Mouse (Mus musculus) kidney, postnatal 0 days (tissue): ENCODE data around the gene Cxcl12. TPM values are rescaled to one million over a fixed set of nuclear protein-coding genes. Genes with fewer than 3 reads are reported as not detected.

ENCODE experiments used
- ATAC-seq: fragments of 200-750 bp; cut with Nextera tagmentation; replicated peaks from 2 replicates; pipeline ENCODE4 v1.8.0; 2017; ENCODE audit warnings: low read depth, moderate number of reproducible peaks, moderate TSS enrichment, moderate library complexity; ENCODE audit not compliant: low FRiP score
- DNase-seq: peaks from one replicate; pipeline ENCODE4 v3.0.0-alpha.2; 2016; ENCODE audit warnings: low spot score
- H3K27ac ChIP-seq: fragments of 300-500 bp; sonication (generic); 2 replicates; pipeline ENCODE4 v1.5.1; 2014; ENCODE audit warnings: mild to moderate bottlenecking
- H3K27me3 ChIP-seq: fragments of 300-500 bp; sonication (generic); 2 replicates; pipeline ENCODE4 v1.6.1; 2014; ENCODE audit warnings: low read length, mixed read lengths; ENCODE audit not compliant: insufficient read depth
- H3K36me3 ChIP-seq: fragments of 300-500 bp; sonication (generic); 2 replicates; pipeline ENCODE4 v1.6.1; 2014; ENCODE audit warnings: low read length, mixed read lengths; ENCODE audit not compliant: insufficient read depth
- H3K4me1 ChIP-seq: fragments of 300-500 bp; sonication (generic); replicated peaks from 2 replicates; pipeline ENCODE4 v1.6.1; 2014; ENCODE audit warnings: antibody characterized with exemption, low read length, mixed read lengths; ENCODE audit not compliant: insufficient read depth
- H3K4me2 ChIP-seq: fragments of 300-500 bp; sonication (generic); 2 replicates; pipeline ENCODE4 v1.6.1; 2014; ENCODE audit warnings: mild to moderate bottlenecking, low read length, moderate library complexity, mixed read lengths
- H3K4me3 ChIP-seq: fragments of 300-500 bp; sonication (generic); replicated peaks from 2 replicates; pipeline ENCODE4 v1.5.1; 2014; ENCODE audit warnings: low read depth, low read length
- H3K9ac ChIP-seq: fragments of 300-500 bp; sonication (generic); 2 replicates; pipeline ENCODE4 v1.6.1; 2014; ENCODE audit warnings: low read depth, low read length
- H3K9me3 ChIP-seq: fragments of 300-500 bp; sonication (generic); replicated peaks from 2 replicates; pipeline ENCODE4 v1.6.1; 2016; ENCODE audit warnings: low read length, inconsistent platforms, mixed read lengths
- CTCF ChIP-seq: IDR thresholded peaks from 2 replicates; pipeline ENCODE4 v1.5.1; 2016; ENCODE audit warnings: antibody characterized with exemption, low read depth, mild to moderate bottlenecking, moderate library complexity
- WGBS: fragments of 180-500 bp; shearing (Covaris S2); extraction: QIAGEN DNeasy Blood & Tissue Kit; methylation state at CpG from one replicate; pipeline ENCODE4 v1.1.7; 2014; 5-methylcytosine and 5-hydroxymethylcytosine counted together
- polyA plus RNA-seq: library from polyadenylated mRNA; unstranded; fragments of >200 nt; fragmentation: Nextera tagmentation; extraction: Ambion mirVana; gene quantifications from 2 replicates; pipeline ENCODE4 v1.2.1, GENCODE M21; 2015

Cxcl12 gene
- polyA plus RNA-seq, 1 experiment from 2014 or later = 204 TPM

DNA sequence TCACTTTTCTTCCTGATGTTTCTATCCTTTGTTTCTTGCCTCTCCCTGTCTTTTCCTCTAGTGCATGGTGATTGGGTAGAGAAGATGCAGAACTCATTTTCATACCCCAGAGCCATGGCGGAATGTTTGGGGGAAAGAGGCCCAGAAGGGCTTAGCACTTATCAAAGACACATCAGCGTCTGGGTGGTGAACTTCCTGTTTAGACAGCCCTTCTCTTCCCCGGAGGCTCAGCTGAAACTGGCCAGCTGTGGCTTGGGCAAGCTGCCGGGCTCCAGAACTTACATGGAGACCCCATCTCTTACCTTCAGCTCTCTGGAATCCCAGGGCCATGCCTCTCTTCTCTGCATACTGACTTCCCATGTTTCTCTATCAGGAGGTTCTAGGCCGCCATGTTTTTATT lies 32.6 kb downstream of the Cxcl12 start:
- WGBS = 47% methylated on average over 5 of the region's 5 CpGs
- Histone ChIP-seq H3K27me3 (no peaks in the 10 kb centered on the region), H3K9ac (no peak overlapping the region), H3K4me2 (no peak overlapping the region), H3K4me3 (no peak overlapping the region), H3K9me3 (no peaks in the 10 kb centered on the region), H3K36me3 (no peaks in the 10 kb centered on the region), H3K27ac (no peak overlapping the region), H3K4me1 (no peaks in the 10 kb centered on the region)
- ATAC-seq = no peak
- no peak for TF ChIP-seq CTCF
- DNase-seq = no peak

DNA sequence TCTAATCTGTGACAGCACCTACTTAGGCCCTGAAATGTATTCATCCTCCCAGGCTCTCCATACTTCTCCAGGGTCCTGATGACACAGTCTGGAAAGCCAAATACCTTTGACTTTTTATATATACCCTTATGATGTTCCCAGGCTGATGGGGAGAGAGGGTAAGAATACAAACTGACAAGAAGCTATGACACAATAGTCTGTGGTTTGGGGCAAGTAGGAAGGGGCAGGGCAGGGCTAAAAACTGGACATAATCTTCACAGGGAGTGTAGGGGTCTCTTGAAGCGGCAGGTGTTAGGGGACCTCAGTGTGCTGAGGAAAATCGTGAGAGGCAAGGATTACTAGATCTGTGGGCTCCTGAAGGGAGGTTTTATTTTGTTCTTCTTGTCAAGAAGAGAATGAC lies 33.1 kb downstream of the Cxcl12 start:
- no peak for DNase-seq
- H3K27me3 ChIP-seq = no peaks in the 10 kb centered on the region
- H3K4me3 ChIP-seq = no peak overlapping the region
- no peak overlapping the region for H3K4me2 ChIP-seq
- H3K9me3 ChIP-seq = no peaks in the 10 kb centered on the region
- TF ChIP-seq CTCF = no peak
- H3K36me3 ChIP-seq = no peaks in the 10 kb centered on the region
- H3K4me1 ChIP-seq = no peaks in the 10 kb centered on the region
- H3K27ac ChIP-seq = no peak overlapping the region
- no peak overlapping the region for H3K9ac ChIP-seq
- ATAC-seq = no peak
- 87% methylated on average over 2 of the region's 2 CpGs for WGBS

DNA sequence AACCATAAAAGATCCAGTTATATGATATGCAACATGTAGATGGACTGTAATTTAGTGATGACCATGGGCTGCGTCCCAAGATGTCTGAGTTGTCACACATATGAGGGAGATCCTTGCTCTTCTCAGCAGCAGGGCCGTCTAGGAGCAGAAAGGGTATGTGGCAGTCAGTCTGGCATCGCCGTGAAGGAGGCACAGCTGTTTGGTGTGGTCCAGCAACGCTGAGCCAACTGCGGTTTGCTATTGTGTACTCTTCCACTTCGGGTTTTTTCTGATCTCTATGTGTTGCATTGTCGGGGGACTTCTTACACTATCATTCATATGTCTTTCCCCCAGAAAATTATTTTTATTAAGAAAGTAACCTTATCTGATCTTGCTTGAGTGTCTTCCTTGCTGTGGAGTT lies 33.5 kb downstream of the Cxcl12 start:
- ATAC-seq (no peak), DNase-seq (no peak)
- H3K27ac ChIP-seq = no peak overlapping the region
- no peak overlapping the region for H3K4me3 ChIP-seq
- no peak overlapping the region for H3K4me2 ChIP-seq
- H3K36me3 ChIP-seq = no peaks in the 10 kb centered on the region
- no peaks in the 10 kb centered on the region for H3K27me3 ChIP-seq
- no peaks in the 10 kb centered on the region for H3K4me1 ChIP-seq
- TF ChIP-seq CTCF = no peak
- WGBS = 88% methylated on average over 8 of the region's 8 CpGs
- H3K9ac ChIP-seq = no peak overlapping the region
- no peaks in the 10 kb centered on the region for H3K9me3 ChIP-seq

DNA sequence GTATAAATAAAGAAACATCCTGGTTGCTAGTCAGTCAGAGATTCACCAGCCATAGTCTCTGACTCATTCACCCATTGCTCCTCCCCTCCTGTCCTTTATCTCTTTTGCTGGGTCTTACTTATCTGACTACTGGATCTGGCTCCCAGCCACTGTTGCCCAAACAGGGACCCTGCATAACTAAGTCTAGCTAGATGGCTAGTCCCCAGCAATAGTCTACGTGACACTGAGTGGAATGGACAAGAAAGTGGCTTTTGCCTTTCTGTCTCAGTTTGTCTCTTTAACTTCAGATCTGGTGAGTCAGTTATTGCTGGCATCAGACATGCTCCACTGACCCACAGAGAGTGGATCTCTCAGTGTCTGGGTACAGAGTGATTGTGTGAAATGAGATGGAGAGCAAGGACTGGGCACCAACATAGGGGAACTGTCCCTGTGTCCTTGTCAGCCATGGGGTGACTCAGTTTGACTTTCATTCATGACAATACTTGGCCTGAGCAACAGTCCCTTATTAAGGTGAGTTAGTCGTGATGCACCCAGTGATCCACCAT lies 34.6 kb downstream of the Cxcl12 start:
- H3K9ac ChIP-seq = no peak overlapping the region
- TF ChIP-seq CTCF = no peak
- no peaks in the 10 kb centered on the region for H3K27me3 ChIP-seq
- no peaks in the 10 kb centered on the region for H3K36me3 ChIP-seq
- DNase-seq = no peak
- no peak overlapping the region for H3K27ac ChIP-seq
- H3K9me3 ChIP-seq = no peaks in the 10 kb centered on the region
- ATAC-seq = no peak
- WGBS = 72% methylated on average over 2 of the region's 2 CpGs
- H3K4me2 ChIP-seq = no peak overlapping the region
- H3K4me1 ChIP-seq = no peaks in the 10 kb centered on the region
- no peak overlapping the region for H3K4me3 ChIP-seq

DNA sequence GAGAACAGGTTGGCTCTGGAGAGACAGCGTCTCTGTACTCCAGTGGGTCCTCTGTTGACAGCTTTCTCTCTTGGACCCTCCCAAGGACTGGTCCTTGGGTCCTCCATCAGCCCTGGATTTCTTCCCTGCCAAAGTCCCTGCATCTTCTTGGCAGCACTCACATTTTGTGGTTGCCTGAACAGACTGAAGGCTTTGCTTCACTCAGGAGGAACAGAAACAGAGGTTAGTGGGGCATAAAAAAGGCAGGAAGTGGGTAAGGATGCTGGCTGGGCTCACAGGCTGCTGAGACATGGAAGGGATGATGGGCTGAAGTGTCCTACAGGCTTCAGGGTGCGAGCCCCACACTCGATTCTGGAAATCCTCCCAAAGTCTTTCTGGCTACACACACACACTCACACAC lies 35.8 kb downstream of the Cxcl12 start:
- ATAC-seq = no peak
- WGBS = 91% methylated on average over 3 of the region's 3 CpGs
- Histone ChIP-seq H3K27me3 (no peaks in the 10 kb centered on the region), H3K9me3 (no peaks in the 10 kb centered on the region), H3K9ac (no peak overlapping the region), H3K4me2 (no peak overlapping the region), H3K36me3 (no peaks in the 10 kb centered on the region), H3K27ac (no peak overlapping the region), H3K4me1 (no peaks in the 10 kb centered on the region), H3K4me3 (no peak overlapping the region)
- no peak for DNase-seq
- TF ChIP-seq CTCF = no peak

DNA sequence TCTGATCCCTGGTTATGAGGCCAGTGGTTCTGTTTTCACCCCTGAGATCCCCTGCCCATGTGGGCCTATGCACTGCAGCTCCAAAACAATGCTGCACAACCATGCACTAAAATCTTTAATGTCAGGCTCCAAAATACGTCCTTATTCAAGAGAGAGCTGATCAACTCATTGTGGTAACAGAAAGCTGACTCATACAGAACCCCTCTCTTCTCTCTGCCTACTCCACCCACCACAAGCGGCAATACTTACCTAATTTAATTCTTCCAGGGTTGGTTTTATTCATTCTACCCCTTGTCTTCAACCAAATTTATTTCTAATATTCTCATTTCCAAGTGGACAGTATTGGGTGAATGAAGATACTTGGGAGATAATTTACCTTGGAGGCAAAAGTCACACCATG lies 38.5 kb downstream of the Cxcl12 start:
- Histone ChIP-seq H3K4me3 (no peak overlapping the region), H3K4me2 (no peak overlapping the region), H3K9me3 (no peaks in the 10 kb centered on the region), H3K36me3 (no peaks in the 10 kb centered on the region), H3K9ac (no peak overlapping the region), H3K4me1 (no peaks in the 10 kb centered on the region), H3K27ac (no peak overlapping the region), H3K27me3 (no peaks in the 10 kb centered on the region)
- DNase-seq (no peak), ATAC-seq (no peak)
- TF ChIP-seq CTCF = no peak
- WGBS = 91% methylated on average over 2 of the region's 2 CpGs

DNA sequence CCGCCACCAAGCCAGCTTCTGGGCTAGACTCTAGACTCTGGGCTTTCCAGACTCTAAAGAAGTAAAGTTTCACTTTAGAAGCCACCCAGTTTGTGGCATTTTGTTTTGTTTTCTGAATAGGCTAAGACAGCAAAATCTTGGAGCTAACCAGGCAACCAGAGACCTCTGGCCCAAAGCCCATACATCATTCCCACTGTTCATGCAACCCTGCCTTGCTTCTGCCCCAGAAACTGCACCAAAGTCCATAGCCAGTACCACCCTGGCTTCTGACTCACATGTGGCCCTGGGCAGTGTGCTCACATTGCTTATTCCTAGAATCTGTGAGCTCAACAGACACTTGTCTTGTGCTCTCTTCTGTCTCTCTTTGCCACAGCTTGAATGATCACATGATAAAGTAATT lies 39.0 kb downstream of the Cxcl12 start:
- WGBS = 93% methylated on average over 1 of the region's 1 CpGs
- Histone ChIP-seq H3K4me1 (no peaks in the 10 kb centered on the region), H3K27ac (no peak overlapping the region), H3K9ac (no peak overlapping the region), H3K27me3 (no peaks in the 10 kb centered on the region), H3K4me3 (no peak overlapping the region), H3K9me3 (no peaks in the 10 kb centered on the region), H3K36me3 (no peaks in the 10 kb centered on the region), H3K4me2 (no peak overlapping the region)
- DNase-seq (no peak), ATAC-seq (no peak)
- no peak for TF ChIP-seq CTCF
